Mouse (Mus musculus) limb, embryonic 15.5 days (tissue): ENCODE measurements around the gene Fchsd2. TPM values are rescaled to one million over a fixed set of nuclear protein-coding genes. Genes with fewer than 3 reads are reported as not detected.

Experiments
- ATAC-seq: fragments of 200-750 bp; cut with Nextera tagmentation; 2 replicates; pipeline ENCODE4 v1.8.0; 2017; ENCODE audit warnings: low read depth, moderate TSS enrichment; ENCODE audit not compliant: insufficient number of reproducible peaks, low FRiP score, low TSS enrichment
- H3K27ac ChIP-seq: fragments of 300-500 bp; sonication (generic); 2 replicates; pipeline ENCODE4 v1.5.1; 2015; ENCODE audit warnings: moderate library complexity, mild to moderate bottlenecking, inconsistent platforms
- H3K27me3 ChIP-seq: fragments of 300-500 bp; sonication (generic); 2 replicates; pipeline ENCODE4 v1.6.1; 2015; ENCODE audit warnings: inconsistent platforms
- H3K36me3 ChIP-seq: fragments of 300-500 bp; sonication (generic); 2 replicates; pipeline ENCODE4 v1.6.1; 2015; ENCODE audit warnings: inconsistent platforms
- H3K4me1 ChIP-seq: fragments of 300-500 bp; sonication (generic); 2 replicates; pipeline ENCODE4 v1.6.1; 2015; ENCODE audit warnings: inconsistent platforms
- H3K4me2 ChIP-seq: fragments of 300-500 bp; sonication (generic); 2 replicates; pipeline ENCODE4 v1.6.1; 2015; ENCODE audit warnings: mild to moderate bottlenecking, inconsistent platforms
- H3K4me3 ChIP-seq: fragments of 300-500 bp; sonication (generic); 2 replicates; pipeline ENCODE4 v1.5.1; 2015; ENCODE audit warnings: mild to moderate bottlenecking, inconsistent platforms
- H3K9ac ChIP-seq: fragments of 300-500 bp; sonication (generic); 2 replicates; pipeline ENCODE4 v1.6.1; 2015; ENCODE audit warnings: inconsistent platforms
- H3K9me3 ChIP-seq: fragments of 300-500 bp; sonication (generic); 2 replicates; pipeline ENCODE4 v1.6.1; 2016; ENCODE audit warnings: inconsistent platforms
- WGBS: fragments of 180-500 bp; shearing (Covaris S2); methylation state at CpG from one replicate; pipeline ENCODE4 v1.1.7; 2015; 5-methylcytosine and 5-hydroxymethylcytosine counted together
- polyA plus RNA-seq: library from polyadenylated mRNA; unstranded; fragments of >200 nt; fragmentation: Nextera tagmentation; extraction: Ambion mirVana; gene quantifications from 2 replicates; pipeline ENCODE4 v1.2.1, GENCODE M21; 2015

The Fchsd2 gene
- polyA plus RNA-seq, 1 experiment from 2014 or later, result 18.4 TPM

GRCm38 (mm10) chr7:101163878-101164277 lies 71.2 kb downstream of the Fchsd2 start:
- Histone ChIP-seq H3K36me3 (no peaks in the 10 kb centered on the region), H3K4me2 (no peak overlapping the region), H3K4me1 (no peaks in the 10 kb centered on the region), H3K27ac (no peak overlapping the region), H3K27me3 (no peaks in the 10 kb centered on the region), H3K9ac (no peak overlapping the region), H3K9me3 (no peaks in the 10 kb centered on the region), H3K4me3 (no peak overlapping the region)
- ATAC-seq, result no peak
- 68% methylated on average over 4 of the region's 4 CpGs for WGBS

- no peaks in the 10 kb centered on the region for H3K27me3 ChIP-seq
- ATAC-seq, result no peak
- H3K4me3 ChIP-seq, result no peak overlapping the region
- no peak overlapping the region for H3K4me2 ChIP-seq
- H3K27ac ChIP-seq, result no peak overlapping the region
- H3K4me1 ChIP-seq, result no peaks in the 10 kb centered on the region
- no peak overlapping the region for H3K9ac ChIP-seq
- 36% methylated on average over 2 of the region's 2 CpGs for WGBS
- no peaks in the 10 kb centered on the region for H3K9me3 ChIP-seq
- no peaks in the 10 kb centered on the region for H3K36me3 ChIP-seq
Measured at GRCm38 (mm10) chr7:101166568-101166967, 73.9 kb downstream of the Fchsd2 start.

DNA sequence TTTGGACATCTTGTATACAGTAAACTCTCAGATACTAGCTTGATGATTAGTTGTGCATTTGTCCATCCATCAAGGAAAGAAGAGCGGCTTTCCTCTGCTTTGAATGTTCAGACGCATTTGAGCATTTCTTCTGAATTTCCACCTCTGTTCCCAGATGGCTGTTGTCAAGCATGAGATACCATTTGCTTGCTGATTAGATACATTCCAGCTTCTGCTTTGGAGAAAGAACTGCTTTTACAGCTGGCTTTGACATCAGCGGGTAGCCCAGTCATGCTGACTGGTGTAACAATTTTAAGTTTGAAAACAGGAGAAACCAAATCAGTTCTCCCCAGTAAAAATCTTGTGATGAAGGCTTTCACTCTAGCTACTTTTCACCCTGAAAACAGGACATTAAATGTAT lies 77.8 kb downstream of the Fchsd2 start:
- no peaks in the 10 kb centered on the region for H3K27me3 ChIP-seq
- no peaks in the 10 kb centered on the region for H3K4me1 ChIP-seq
- H3K9me3 ChIP-seq, result no peaks in the 10 kb centered on the region
- ATAC-seq, result no peak
- H3K4me2 ChIP-seq, result no peak overlapping the region
- WGBS, result 65% methylated on average over 3 of the region's 3 CpGs
- H3K9ac ChIP-seq, result no peak overlapping the region
- H3K36me3 ChIP-seq, result no peaks in the 10 kb centered on the region
- no peak overlapping the region for H3K27ac ChIP-seq
- no peak overlapping the region for H3K4me3 ChIP-seq

- H3K9me3 ChIP-seq, result no peaks in the 10 kb centered on the region
- H3K27ac ChIP-seq, result no peak overlapping the region
- H3K4me1 ChIP-seq, result no peaks in the 10 kb centered on the region
- ATAC-seq, result no peak
- H3K4me3 ChIP-seq, result no peak overlapping the region
- WGBS, result 81% methylated on average over 1 of the region's 1 CpGs
- no peak overlapping the region for H3K4me2 ChIP-seq
- H3K36me3 ChIP-seq, result no peaks in the 10 kb centered on the region
- no peaks in the 10 kb centered on the region for H3K27me3 ChIP-seq
- no peak overlapping the region for H3K9ac ChIP-seq
Measured at GRCm38 (mm10) chr7:101171002-101171401, 78.3 kb downstream of the Fchsd2 start.

DNA sequence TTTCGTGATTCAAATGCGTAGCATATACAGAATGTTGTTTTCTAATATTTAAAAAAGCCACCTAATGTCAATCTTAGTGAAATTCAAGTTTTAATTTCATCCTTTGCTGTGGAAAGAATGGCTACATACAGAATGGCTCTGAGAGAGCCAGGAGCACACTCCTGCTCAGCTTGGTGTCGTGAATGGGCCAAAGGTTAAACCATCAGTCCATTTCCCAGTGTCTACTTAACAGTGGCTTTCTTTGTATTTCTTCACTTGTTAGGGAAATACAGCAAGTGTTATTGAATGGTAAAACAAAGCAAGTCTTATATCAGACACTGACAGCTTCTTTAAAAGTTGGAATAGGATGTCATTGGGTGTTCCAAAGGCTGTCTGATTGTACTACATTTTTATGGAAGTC lies 80.7 kb downstream of the Fchsd2 start:
- H3K36me3 ChIP-seq, result no peaks in the 10 kb centered on the region
- H3K9me3 ChIP-seq, result no peaks in the 10 kb centered on the region
- H3K4me3 ChIP-seq, result no peak overlapping the region
- H3K4me1 ChIP-seq, result no peaks in the 10 kb centered on the region
- WGBS, result 85% methylated on average over 3 of the region's 3 CpGs
- H3K9ac ChIP-seq, result no peak overlapping the region
- H3K4me2 ChIP-seq, result no peak overlapping the region
- no peak overlapping the region for H3K27ac ChIP-seq
- ATAC-seq, result no peak
- H3K27me3 ChIP-seq, result no peaks in the 10 kb centered on the region

DNA sequence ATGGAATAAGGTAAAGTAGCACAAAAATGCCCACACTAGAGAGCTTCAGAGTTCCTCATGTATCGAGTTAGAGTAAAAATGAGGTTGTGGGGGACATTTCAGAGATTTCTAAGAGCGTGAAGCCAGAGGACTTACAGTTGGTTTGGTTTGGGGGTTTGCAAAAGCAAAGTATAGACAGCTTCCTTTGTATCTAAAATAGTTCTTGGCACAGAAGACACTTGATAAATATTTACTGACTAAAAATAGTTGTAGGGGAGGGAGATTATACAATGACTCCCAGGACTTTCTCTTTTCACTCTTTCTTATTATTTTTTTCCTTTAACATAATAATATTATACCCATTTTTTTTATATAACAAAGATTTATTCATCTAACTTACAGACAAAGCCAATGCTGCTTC lies 86.1 kb downstream of the Fchsd2 start:
- no peak overlapping the region for H3K27ac ChIP-seq
- H3K4me1 ChIP-seq, result no peaks in the 10 kb centered on the region
- no peak overlapping the region for H3K9ac ChIP-seq
- no peak for ATAC-seq
- H3K4me3 ChIP-seq, result no peak overlapping the region
- H3K27me3 ChIP-seq, result no peaks in the 10 kb centered on the region
- no peak overlapping the region for H3K4me2 ChIP-seq
- no peaks in the 10 kb centered on the region for H3K9me3 ChIP-seq
- WGBS, result 87% methylated on average over 2 of the region's 2 CpGs
- no peaks in the 10 kb centered on the region for H3K36me3 ChIP-seq

- WGBS, result 86% methylated on average over 3 of the region's 3 CpGs
- no peaks in the 10 kb centered on the region for H3K27me3 ChIP-seq
- ATAC-seq, result no peak
- no peak overlapping the region for H3K4me3 ChIP-seq
- H3K4me2 ChIP-seq, result no peak overlapping the region
- no peak overlapping the region for H3K27ac ChIP-seq
- 0 out of 2 replicates have a peak, but pooled peaks cover 14% of the 10 kb centered on the region for H3K36me3 ChIP-seq
- H3K9me3 ChIP-seq, result no peaks in the 10 kb centered on the region
- no peak overlapping the region for H3K9ac ChIP-seq
- H3K4me1 ChIP-seq, result no peaks in the 10 kb centered on the region
Measured at GRCm38 (mm10) chr7:101191326-101191969, 98.8 kb downstream of the Fchsd2 start.

DNA sequence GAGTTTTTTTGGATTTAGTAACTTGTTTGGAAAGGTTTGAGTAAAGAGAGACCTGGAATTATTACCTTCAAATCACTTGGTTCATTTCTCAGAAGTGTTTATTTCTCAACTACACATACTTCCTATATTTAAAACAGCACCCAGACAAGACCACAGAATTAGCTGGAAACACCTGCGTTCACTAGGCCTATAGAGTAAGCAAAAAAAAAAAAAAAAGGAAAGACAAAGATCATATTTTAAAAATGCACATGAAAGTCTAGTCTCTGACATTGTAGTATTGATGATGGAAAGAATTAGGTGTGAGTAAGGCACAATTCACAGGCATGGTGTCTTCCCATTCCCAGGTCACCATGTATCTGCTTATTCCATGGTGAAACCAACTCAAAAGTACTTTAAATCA lies 118.2 kb downstream of the Fchsd2 start:
- WGBS, result 96% methylated on average over 1 of the region's 1 CpGs
- Histone ChIP-seq H3K27ac (no peak overlapping the region), H3K36me3 (0 out of 2 replicates have a peak, but pooled peaks cover 3% of the 10 kb centered on the region), H3K9ac (no peak overlapping the region), H3K4me3 (no peak overlapping the region), H3K27me3 (no peaks in the 10 kb centered on the region), H3K9me3 (no peaks in the 10 kb centered on the region), H3K4me1 (no peaks in the 10 kb centered on the region), H3K4me2 (no peak overlapping the region)
- ATAC-seq, result no peak

- Histone ChIP-seq H3K27ac (no peak overlapping the region), H3K4me1 (no peaks in the 10 kb centered on the region), H3K4me3 (no peak overlapping the region), H3K9ac (no peak overlapping the region), H3K27me3 (no peaks in the 10 kb centered on the region), H3K4me2 (no peak overlapping the region), H3K9me3 (no peaks in the 10 kb centered on the region), H3K36me3 (0 out of 2 replicates have a peak, but pooled peaks cover 3% of the 10 kb centered on the region)
- ATAC-seq, result no peak
- WGBS, result 76% methylated on average over 3 of the region's 3 CpGs
Measured at GRCm38 (mm10) chr7:101213515-101214263, 121.0 kb downstream of the Fchsd2 start.

GRCm38 (mm10) chr7:101216724-101217123 lies 124.1 kb downstream of the Fchsd2 start:
- H3K4me3 ChIP-seq, result no peak overlapping the region
- H3K9ac ChIP-seq, result no peak overlapping the region
- WGBS, result 77% methylated on average over 2 of the region's 2 CpGs
- ATAC-seq, result no peak
- no peaks in the 10 kb centered on the region for H3K9me3 ChIP-seq
- H3K27me3 ChIP-seq, result no peaks in the 10 kb centered on the region
- no peak overlapping the region for H3K4me2 ChIP-seq
- 0 out of 2 replicates have a peak, but pooled peaks cover 3% of the 10 kb centered on the region for H3K36me3 ChIP-seq
- no peak overlapping the region for H3K27ac ChIP-seq
- H3K4me1 ChIP-seq, result no peaks in the 10 kb centered on the region

GRCm38 (mm10) chr7:101223501-101223900 lies 130.8 kb downstream of the Fchsd2 start:
- WGBS, result 94% methylated on average over 2 of the region's 2 CpGs
- no peak overlapping the region for H3K4me2 ChIP-seq
- H3K27me3 ChIP-seq, result no peaks in the 10 kb centered on the region
- no peak for ATAC-seq
- H3K9me3 ChIP-seq, result no peaks in the 10 kb centered on the region
- no peak overlapping the region for H3K9ac ChIP-seq
- H3K27ac ChIP-seq, result no peak overlapping the region
- no peak overlapping the region for H3K4me3 ChIP-seq
- no peaks in the 10 kb centered on the region for H3K36me3 ChIP-seq
- H3K4me1 ChIP-seq, result no peaks in the 10 kb centered on the region

- H3K4me2 ChIP-seq, result no peak overlapping the region
Measured at GRCm38 (mm10) chr7:101229336-101229735, 136.7 kb downstream of the Fchsd2 start.

More at GRCm38 (mm10) chr7:101229336-101229735, 136.7 kb downstream of the Fchsd2 start:
- no peaks in the 10 kb centered on the region for H3K9me3 ChIP-seq
- H3K36me3 ChIP-seq, result no peaks in the 10 kb centered on the region
- H3K4me1 ChIP-seq, result no peaks in the 10 kb centered on the region
- H3K27ac ChIP-seq, result no peak overlapping the region
- H3K4me3 ChIP-seq, result no peak overlapping the region
- H3K9ac ChIP-seq, result no peak overlapping the region
- ATAC-seq, result no peak
- H3K27me3 ChIP-seq, result no peaks in the 10 kb centered on the region
- 52% methylated on average over 1 of the region's 1 CpGs for WGBS
